Mouse (Mus musculus): ENCODE results near the gene Bok.
"Not testable (repeated sequence)": the region's sequence is repeated elsewhere in the genome, so short reads cannot be mapped to it uniquely, and the experiment has no call there.

DNA sequence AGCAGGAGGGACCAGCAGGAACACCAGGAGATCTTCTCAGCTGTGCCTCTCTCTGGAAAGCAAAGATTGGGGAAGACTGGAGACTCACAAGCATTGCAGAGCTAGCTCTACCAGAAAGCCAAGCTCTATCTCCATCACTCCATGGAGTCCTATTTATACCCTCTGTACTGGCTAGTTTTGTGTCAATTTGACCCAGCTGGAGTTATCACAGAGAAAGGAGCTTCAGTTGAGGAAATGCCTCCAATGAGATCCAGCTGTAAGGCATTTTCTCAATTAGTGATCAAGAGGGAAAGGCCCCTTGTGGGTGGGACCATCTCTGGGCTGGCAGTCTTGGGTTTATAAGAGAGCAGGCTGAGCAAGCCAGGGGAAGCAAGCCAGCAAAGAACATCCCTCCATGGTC, 26.9 kb upstream of the Bok start, which contains the start of gene Stk25:
- not testable (repeated sequence) for TF ChIP-seq CTCF (IDR thresholded peaks at IDR 0.05; ENCODE audit: borderline replicate concordance, insufficient read depth, low read length); POLR2A (IDR thresholded peaks at IDR 0.05; ENCODE audit: low read depth, low read length)
